ENCODE assay signal across 32 mouse cellular contexts in the genomic region with DNA sequence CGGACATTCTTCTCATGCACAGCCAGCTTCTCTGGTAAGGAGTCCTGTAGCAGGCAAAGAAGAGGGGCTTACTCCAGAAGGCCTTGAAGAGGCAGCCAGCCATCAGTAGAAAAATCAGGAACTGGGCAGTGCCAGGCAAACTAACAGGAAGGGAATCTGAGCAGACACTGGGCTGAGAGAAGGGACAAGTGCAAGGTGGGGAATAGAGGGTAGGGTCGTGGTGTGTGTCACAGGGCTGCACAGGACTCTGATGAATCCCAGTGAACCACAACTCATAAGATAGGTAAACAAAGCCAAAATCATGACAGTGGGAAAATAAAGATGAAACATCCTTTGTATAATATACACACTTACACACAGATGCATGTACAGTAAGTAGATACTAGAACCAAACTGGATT. TPM values are rescaled to one million over a fixed set of nuclear protein-coding genes. Genes with fewer than 3 reads are reported as not detected.
"Had no signal": no experiment of that assay in that cellular context is flagged by ENCODE, and none has a peak within 500 bp of the region (broad histone marks: within the 10 kb centered on the region; RNA-seq: fewer than 3 reads in every experiment).

No protein-coding gene starts in this region.

- H3K27me3 ChIP-seq: heart, embryonic 12.5 days; heart, embryonic 13.5 days; heart, embryonic 15.5 days; hindbrain, embryonic 12.5 days; hindbrain, embryonic 13.5 days; hindbrain, embryonic 15.5 days; intestine, embryonic 15.5 days had no signal

- H3K4me1 ChIP-seq: heart, embryonic 10.5 days; heart, embryonic 12.5 days; heart, embryonic 13.5 days; heart, embryonic 15.5 days; hindbrain, embryonic 10.5 days; hindbrain, embryonic 12.5 days; hindbrain, embryonic 13.5 days; hindbrain, embryonic 15.5 days; intestine, embryonic 15.5 days had no signal

- H3K9me3 ChIP-seq: heart, embryonic 10.5 days; heart, embryonic 12.5 days; heart, embryonic 13.5 days; heart, embryonic 15.5 days; hindbrain, embryonic 10.5 days; hindbrain, embryonic 12.5 days; hindbrain, embryonic 13.5 days; hindbrain, embryonic 15.5 days; intestine, embryonic 15.5 days had no signal

- H3K4me3 ChIP-seq: heart, adult 2 months; heart, embryonic 10.5 days; heart, embryonic 12.5 days; heart, embryonic 13.5 days; heart, embryonic 15.5 days; hindbrain, embryonic 10.5 days; hindbrain, embryonic 12.5 days; hindbrain, embryonic 13.5 days; hindbrain, embryonic 15.5 days; intestine, embryonic 15.5 days; layer of hippocampus, adult 2 months; left cerebral cortex, adult 2 months had no signal

- H3K27ac ChIP-seq: heart, adult 2 months; heart, embryonic 10.5 days; heart, embryonic 13.5 days; heart, embryonic 15.5 days; hindbrain, embryonic 10.5 days; hindbrain, embryonic 12.5 days; hindbrain, embryonic 13.5 days; hindbrain, embryonic 14.5 days; hindbrain, embryonic 15.5 days; hindbrain, postnatal 0 days; intestine, embryonic 15.5 days; layer of hippocampus, adult 2 months; left cerebral cortex, adult 2 months had no signal

- ATAC-seq: hindbrain, embryonic 16.5 days; hindbrain, postnatal 0 days; inflammation-experienced regulatory T-cells, adult 6 months; intestine, embryonic 15.5 days; intestine, embryonic 16.5 days; intestine, postnatal 0 days had no signal

- H3K4me2 ChIP-seq: heart, embryonic 11.5 days; heart, embryonic 12.5 days; heart, embryonic 13.5 days; heart, embryonic 15.5 days; hindbrain, embryonic 12.5 days; hindbrain, embryonic 13.5 days; hindbrain, embryonic 14.5 days; hindbrain, embryonic 15.5 days; intestine, embryonic 15.5 days had no signal

- DNase-seq: heart, adult 18-20 months; heart, adult 2 months; heart, postnatal 10 days; heart, postnatal 14 days; heart, postnatal 36 days; heart, postnatal 4 days; kidney, adult 18-20 months; kidney, adult 2 months; kidney, adult 8-10 months; kidney, postnatal 14 days; kidney, postnatal 25 days; kidney, postnatal 4 days; layer of hippocampus, adult 9-11 months; layer of hippocampus, postnatal 36 days had no signal

- H3K9ac ChIP-seq: heart, embryonic 12.5 days; heart, embryonic 13.5 days; heart, embryonic 15.5 days; hindbrain, embryonic 12.5 days; hindbrain, embryonic 13.5 days; hindbrain, embryonic 14.5 days; hindbrain, embryonic 15.5 days; intestine, embryonic 15.5 days had no signal

RNA-seq across cellular contexts. Expression of gene F2, which starts 40.2 kb away (rescaled TPM):
- polyA plus RNA-seq: heart, adult 2 months; hindbrain, embryonic 13.5 days; hindbrain, postnatal 0 days had no signal
